Mouse (Mus musculus): ENCODE measurements at regions not wholly inside any gene's neighbourhood (a gene's known extent, or its start where the extent isn't known, plus 50 kb on each side); places are given as distances from the start of the nearest gene placed in this dataset.

DNA sequence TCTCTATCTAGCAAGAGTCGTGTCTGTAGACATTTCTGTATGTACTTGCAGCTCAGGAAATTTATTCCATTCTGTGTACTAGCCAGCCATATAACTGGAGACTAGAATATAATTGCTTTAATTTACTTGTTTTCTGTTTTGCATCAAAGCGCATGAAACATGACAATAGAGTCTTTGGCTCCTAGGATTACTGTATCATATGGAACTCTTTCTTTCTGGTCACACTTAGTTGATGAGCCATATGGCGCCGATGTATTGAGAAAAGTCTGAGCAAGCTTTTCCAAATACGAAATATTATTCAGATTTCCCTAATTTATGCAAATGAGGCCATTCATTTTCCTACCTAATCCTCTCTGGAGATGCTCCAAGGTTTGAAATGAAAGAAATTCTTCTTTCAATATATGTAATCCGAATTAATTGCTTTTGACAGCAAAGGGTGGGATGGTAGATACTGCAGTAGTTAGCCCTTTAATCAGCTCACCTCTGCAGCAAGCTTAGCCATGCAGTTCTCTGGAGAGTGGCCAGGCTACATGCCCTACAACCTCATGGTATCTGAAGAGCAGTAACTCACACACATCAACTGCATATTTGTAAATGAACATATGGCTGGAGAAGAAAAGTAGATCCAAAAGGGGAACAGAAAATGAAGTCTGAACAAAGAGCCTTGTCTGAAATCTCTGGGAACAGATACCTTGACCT lies 913.4 kb downstream of the Ntrk3 start:
- Histone ChIP-seq H3K27me3 (ENCODE audit: control insufficient read depth, insufficient read depth, low read length) (no peaks in the 10 kb centered on the region), H3K36me3 (ENCODE audit: control insufficient read depth, insufficient read depth, low read length) (no peaks in the 10 kb centered on the region), H3K4me3 (ENCODE audit: insufficient read depth, low read depth, low read length) (no peak overlapping the region), H3K9ac (ENCODE audit: low read depth, low read length) (no peak overlapping the region), H3K4me1 (ENCODE audit: control insufficient read depth, insufficient read depth, low read length) (no peaks in the 10 kb centered on the region), H3K27ac (replicated peaks; ENCODE audit: insufficient read depth, low read depth, low read length) (no peak overlapping the region), H3K79me2 (ENCODE audit: control insufficient read depth, insufficient read depth, low read length) (no peaks in the 10 kb centered on the region)
- DNase-seq (ENCODE audit: extremely low read depth, low read depth, low spot score): no peak
- 72% methylated on average over 6 of the region's 6 CpGs for WGBS
- TF ChIP-seq POLR2A (IDR thresholded peaks at IDR 0.05; ENCODE audit: extremely low read depth, insufficient read depth, low read length): no peak
- TF ChIP-seq CTCF (IDR thresholded peaks at IDR 0.05; ENCODE audit: low read depth, low read length): no peak

- H3K9ac ChIP-seq (ENCODE audit: low read depth, low read length): no peak overlapping the region
- no peak for DNase-seq (ENCODE audit: extremely low read depth, low read depth, low spot score)
- no peaks in the 10 kb centered on the region for H3K4me1 ChIP-seq (ENCODE audit: control insufficient read depth, insufficient read depth, low read length)
- TF ChIP-seq CTCF (IDR thresholded peaks at IDR 0.05; ENCODE audit: low read depth, low read length): no peak
- TF ChIP-seq POLR2A (IDR thresholded peaks at IDR 0.05; ENCODE audit: extremely low read depth, insufficient read depth, low read length): no peak
- H3K79me2 ChIP-seq (ENCODE audit: control insufficient read depth, insufficient read depth, low read length): no peaks in the 10 kb centered on the region
- 40% methylated on average over 2 of the region's 2 CpGs for WGBS
- H3K36me3 ChIP-seq (ENCODE audit: control insufficient read depth, insufficient read depth, low read length): no peaks in the 10 kb centered on the region
- no peak overlapping the region for H3K27ac ChIP-seq (replicated peaks; ENCODE audit: insufficient read depth, low read depth, low read length)
- H3K4me3 ChIP-seq (ENCODE audit: insufficient read depth, low read depth, low read length): no peak overlapping the region
- no peaks in the 10 kb centered on the region for H3K27me3 ChIP-seq (ENCODE audit: control insufficient read depth, insufficient read depth, low read length)
Observed at GRCm38 (mm10) chr7:77812052-77812903, 925.5 kb downstream of the Ntrk3 start.

- DNase-seq (ENCODE audit: extremely low read depth, low read depth, low spot score): no peak
- Histone ChIP-seq H3K36me3 (ENCODE audit: control insufficient read depth, insufficient read depth, low read length) (no peaks in the 10 kb centered on the region), H3K4me1 (ENCODE audit: control insufficient read depth, insufficient read depth, low read length) (peaks cover 2% of the 10 kb centered on the region; the same call in 1 of the 2 replicates), H3K9ac (ENCODE audit: low read depth, low read length) (no peak overlapping the region), H3K27ac (replicated peaks; ENCODE audit: insufficient read depth, low read depth, low read length) (no peak overlapping the region), H3K27me3 (ENCODE audit: control insufficient read depth, insufficient read depth, low read length) (no peaks in the 10 kb centered on the region; the same call in 1 of the 2 replicates), H3K79me2 (ENCODE audit: control insufficient read depth, insufficient read depth, low read length) (no peaks in the 10 kb centered on the region), H3K4me3 (ENCODE audit: insufficient read depth, low read depth, low read length) (no peak overlapping the region)
- 38% methylated on average over 2 of the region's 2 CpGs for WGBS
- TF ChIP-seq POLR2A (IDR thresholded peaks at IDR 0.05; ENCODE audit: extremely low read depth, insufficient read depth, low read length) (no peak), CTCF (IDR thresholded peaks at IDR 0.05; ENCODE audit: low read depth, low read length) (no peak)
Observed at GRCm38 (mm10) chr7:77786801-77787200, 951.0 kb downstream of the Ntrk3 start.

- H3K27ac ChIP-seq (replicated peaks; ENCODE audit: insufficient read depth, low read depth, low read length): no peak overlapping the region
- H3K79me2 ChIP-seq (ENCODE audit: control insufficient read depth, insufficient read depth, low read length): no peaks in the 10 kb centered on the region
- peak; percentile 13 for DNase-seq (ENCODE audit: extremely low read depth, low read depth, low spot score)
- WGBS: 70% methylated on average over 11 of the region's 11 CpGs
- H3K4me1 ChIP-seq (ENCODE audit: control insufficient read depth, insufficient read depth, low read length): no peaks in the 10 kb centered on the region
- H3K4me3 ChIP-seq (ENCODE audit: insufficient read depth, low read depth, low read length): no peak overlapping the region
- H3K27me3 ChIP-seq (ENCODE audit: control insufficient read depth, insufficient read depth, low read length): no peaks in the 10 kb centered on the region
- TF ChIP-seq CTCF (IDR thresholded peaks at IDR 0.05; ENCODE audit: low read depth, low read length) (no peak), POLR2A (IDR thresholded peaks at IDR 0.05; ENCODE audit: extremely low read depth, insufficient read depth, low read length) (no peak)
- no peak overlapping the region for H3K9ac ChIP-seq (ENCODE audit: low read depth, low read length)
- H3K36me3 ChIP-seq (ENCODE audit: control insufficient read depth, insufficient read depth, low read length): no peaks in the 10 kb centered on the region
Observed at GRCm38 (mm10) chr7:77771711-77772449, 965.9 kb downstream of the Ntrk3 start.

DNA sequence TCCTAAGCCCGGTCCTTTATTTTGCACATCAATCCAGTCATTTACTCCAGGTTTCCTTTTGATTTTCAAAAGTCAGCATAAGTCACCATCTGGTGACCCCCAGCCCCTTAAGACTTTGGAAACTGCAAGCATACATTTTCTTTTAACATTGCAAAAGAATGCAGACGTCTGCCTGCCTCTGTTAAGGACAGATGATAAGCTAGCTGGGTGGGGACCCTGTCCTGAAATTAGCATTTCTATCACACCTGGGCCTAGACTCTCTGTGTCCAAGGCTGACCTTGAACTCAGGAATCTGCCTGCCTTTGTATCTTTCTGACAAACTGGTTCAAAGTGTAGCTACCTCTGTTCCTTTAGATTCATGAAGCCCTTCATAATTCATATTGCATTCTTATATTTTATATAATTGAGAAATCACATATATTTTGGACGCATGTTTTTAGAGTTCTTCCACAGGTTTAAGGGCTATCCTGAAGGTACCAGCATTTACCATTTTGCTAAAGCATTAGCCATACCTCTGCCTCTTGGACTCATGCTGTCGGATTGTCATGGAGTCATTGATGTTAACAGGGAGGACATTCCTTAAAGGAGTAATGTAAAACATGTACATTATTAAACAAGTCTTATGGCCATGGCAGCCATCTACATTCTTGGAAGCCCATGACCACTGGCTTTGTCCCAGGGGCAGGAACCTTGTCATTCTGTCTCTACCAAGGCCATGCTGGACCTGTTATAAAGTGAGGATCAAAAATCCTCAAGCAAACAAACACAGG lies 998.6 kb downstream of the Ntrk3 start:
- Histone ChIP-seq H3K9ac (ENCODE audit: low read depth, low read length) (no peak overlapping the region), H3K4me3 (ENCODE audit: insufficient read depth, low read depth, low read length) (no peak overlapping the region), H3K4me1 (ENCODE audit: control insufficient read depth, insufficient read depth, low read length) (no peaks in the 10 kb centered on the region), H3K36me3 (ENCODE audit: control insufficient read depth, insufficient read depth, low read length) (no peaks in the 10 kb centered on the region), H3K79me2 (ENCODE audit: control insufficient read depth, insufficient read depth, low read length) (no peaks in the 10 kb centered on the region), H3K27me3 (ENCODE audit: control insufficient read depth, insufficient read depth, low read length) (no peaks in the 10 kb centered on the region), H3K27ac (replicated peaks; ENCODE audit: insufficient read depth, low read depth, low read length) (no peak overlapping the region)
- 65% methylated on average over 4 of the region's 4 CpGs for WGBS
- TF ChIP-seq CTCF (IDR thresholded peaks at IDR 0.05; ENCODE audit: low read depth, low read length) (no peak), POLR2A (IDR thresholded peaks at IDR 0.05; ENCODE audit: extremely low read depth, insufficient read depth, low read length) (no peak)
- no peak for DNase-seq (ENCODE audit: extremely low read depth, low read depth, low spot score)

Measured in liver, adult 2 months (tissue).